In the genomic region with DNA sequence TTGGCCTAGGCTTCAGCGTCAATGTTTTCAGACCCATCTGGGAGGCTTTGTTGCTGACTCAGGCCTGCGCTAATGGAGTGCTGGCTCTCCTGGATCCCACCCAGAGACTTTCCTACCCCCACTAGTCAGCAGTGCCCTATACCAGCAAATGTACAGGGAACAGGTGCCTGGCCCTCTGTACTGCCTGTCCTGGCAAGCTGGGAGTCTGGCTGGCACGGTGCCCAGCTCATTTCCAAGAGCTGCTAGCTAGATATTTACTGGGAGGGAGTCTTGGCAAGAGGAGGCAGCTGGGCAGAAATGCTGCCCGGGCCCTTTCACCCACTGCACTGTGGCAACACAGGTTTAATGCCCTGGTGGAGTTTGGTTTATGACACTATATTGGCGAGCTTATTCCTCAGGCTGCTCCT, we compare ENCODE assay signal across 8 mouse cellular contexts.
DNase-seq lines count a peak whose midpoint lies in the region; ATAC-seq and TF ChIP-seq lines count a peak whose summit lies in the region.

No protein-coding gene starts in this region.

- H3K36me3 ChIP-seq in intestine, postnatal 0 days (ENCODE audit: control insufficient read depth, insufficient read depth): no peaks in the 10 kb centered on the region
- no peaks in the 10 kb centered on the region for H3K36me3 ChIP-seq in neural tube, embryonic 12.5 days

- intact Hi-C loops in left cerebral cortex, adult 2 months (cut with DNase I): no loop called here

- ATAC-seq in intestine, postnatal 0 days: peak; percentile 85
- ATAC-seq in neural tube, embryonic 12.5 days (ENCODE audit: low FRiP score, low read depth): peak; percentile 94

- H3K4me1 ChIP-seq in intestine, postnatal 0 days (replicated peaks; ENCODE audit: control insufficient read depth, insufficient read depth, low read length): no peaks in the 10 kb centered on the region
- peaks cover 17% of the 10 kb centered on the region for H3K4me1 ChIP-seq in neural tube, embryonic 12.5 days

- H3K4me2 ChIP-seq in intestine, postnatal 0 days (replicated peaks; ENCODE audit: low read depth): no peak overlapping the region
- no peak overlapping the region for H3K4me2 ChIP-seq in neural tube, embryonic 12.5 days (replicated peaks)

- H3K9ac ChIP-seq in intestine, postnatal 0 days (ENCODE audit: low read depth, low read length): no peak overlapping the region
- H3K9ac ChIP-seq in neural tube, embryonic 12.5 days: no peak overlapping the region

- DNase-seq in adrenal gland, adult 2 months: peak; percentile 89
- DNase-seq in cerebellum, adult 8-10 months: peak; percentile 97
- DNase-seq in gastrocnemius, postnatal 10 days: peak; percentile 83
- peak; percentile 69 to 74 for DNase-seq in left cerebral cortex, adult 2 months (ENCODE audit: extremely low spot score in 1 of 2, low spot score in 2 of 2)
- DNase-seq in urinary bladder, postnatal 10 days (ENCODE audit: low spot score): peak; percentile 70
- DNase-seq in embryo, embryonic 10.5 days (ENCODE audit: low spot score): no peak

- H3K4me3 ChIP-seq in intestine, postnatal 0 days (ENCODE audit: low read depth, low read length): no peak overlapping the region
- no peak overlapping the region for H3K4me3 ChIP-seq in left cerebral cortex, adult 2 months
- H3K4me3 ChIP-seq in neural tube, embryonic 12.5 days: no peak overlapping the region

- WGBS in intestine, postnatal 0 days: 57% methylated on average over 5 of the region's 5 CpGs
- 60% methylated on average over 5 of the region's 5 CpGs for WGBS in neural tube, embryonic 12.5 days

- no peak overlapping the region for H3K27ac ChIP-seq in intestine, postnatal 0 days (ENCODE audit: low read depth, low read length)
- no peak overlapping the region for H3K27ac ChIP-seq in left cerebral cortex, adult 2 months
- H3K27ac ChIP-seq in neural tube, embryonic 12.5 days: no peak overlapping the region

- H3K9me3 ChIP-seq in intestine, postnatal 0 days (ENCODE audit: control insufficient read depth): no peaks in the 10 kb centered on the region
- H3K9me3 ChIP-seq in neural tube, embryonic 12.5 days: no peaks in the 10 kb centered on the region

- H3K27me3 ChIP-seq in intestine, postnatal 0 days (replicated peaks; ENCODE audit: control insufficient read depth, insufficient read depth, low read length): no peaks in the 10 kb centered on the region
- no peaks in the 10 kb centered on the region for H3K27me3 ChIP-seq in neural tube, embryonic 12.5 days (replicated peaks)

- TF ChIP-seq CTCF in intestine, postnatal 0 days (IDR thresholded peaks at IDR 0.05; ENCODE audit: low read depth): no peak
- no peak for TF ChIP-seq CTCF in left cerebral cortex, adult 2 months (IDR thresholded peaks at IDR 0.05)
